Mouse (Mus musculus): ENCODE data around the gene Ddx46. TPM values are rescaled to one million over a fixed set of nuclear protein-coding genes. Genes with fewer than 3 reads are reported as not detected.
"Not testable (repeated sequence)": the region's sequence is repeated elsewhere in the genome, so short reads cannot be mapped to it uniquely, and the experiment has no call there.

The Ddx46 gene
- polyA plus RNA-seq, 1 experiment from 2014 or later: 22.0 TPM

- Histone ChIP-seq H3K36me3 (peaks cover 57% of the 10 kb centered on the region), H3K4me3 (replicated peaks) (no peak overlapping the region), H3K4me1 (peaks cover 9% of the 10 kb centered on the region), H3K9ac (replicated peaks) (no peak overlapping the region), H3K27ac (replicated peaks) (no peak overlapping the region), H3K27me3 (replicated peaks) (no peaks in the 10 kb centered on the region), H3K4me2 (no peak overlapping the region), H3K9me3 (replicated peaks) (no peaks in the 10 kb centered on the region)
- ATAC-seq (ENCODE audit: low FRiP score): no peak
- WGBS: 86% methylated on average over 10 of the region's 10 CpGs
Observed at GRCm38 (mm10) chr13:55606899-55607623, 27.8 kb upstream of the Ddx46 start.

GRCm38 (mm10) chr13:55607624-55608006 lies 27.2 kb upstream of the Ddx46 start:
- Histone ChIP-seq H3K4me2 (no peak overlapping the region), H3K4me1 (0 out of 2 replicates have a peak, but pooled peaks cover 4% of the 10 kb centered on the region), H3K36me3 (peaks cover 60% of the 10 kb centered on the region), H3K27me3 (replicated peaks) (no peaks in the 10 kb centered on the region), H3K9me3 (replicated peaks) (no peaks in the 10 kb centered on the region), H3K4me3 (replicated peaks) (no peak overlapping the region), H3K27ac (replicated peaks) (no peak overlapping the region), H3K9ac (replicated peaks) (no peak overlapping the region)
- ATAC-seq (ENCODE audit: low FRiP score): no peak
- 90% methylated on average over 2 of the region's 2 CpGs for WGBS

DNA sequence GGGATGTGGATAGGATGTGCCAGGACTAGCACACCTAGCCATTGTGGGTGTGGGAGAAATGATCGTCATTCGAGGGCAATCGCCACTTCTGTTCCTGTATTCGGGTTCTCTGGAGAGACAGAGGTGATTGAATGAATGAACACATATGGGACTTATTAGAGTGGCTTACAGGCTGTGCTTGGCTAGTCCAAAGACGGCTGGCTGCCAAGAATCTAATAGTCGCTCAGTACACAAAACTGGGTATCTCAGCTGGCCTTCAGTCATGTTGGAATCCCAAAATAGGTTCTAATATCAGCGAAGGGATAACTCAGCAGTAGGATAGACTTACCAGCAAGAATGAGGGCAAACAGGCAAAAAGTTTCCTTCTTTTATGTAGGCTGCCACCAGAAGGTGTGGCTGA lies 22.8 kb upstream of the Ddx46 start:
- Histone ChIP-seq H3K27me3 (replicated peaks) (no peaks in the 10 kb centered on the region), H3K27ac (replicated peaks) (no peak overlapping the region), H3K4me3 (replicated peaks) (no peak overlapping the region), H3K36me3 (peaks cover 49% of the 10 kb centered on the region), H3K4me1 (no peaks in the 10 kb centered on the region), H3K4me2 (no peak overlapping the region), H3K9me3 (replicated peaks) (no peaks in the 10 kb centered on the region), H3K9ac (replicated peaks) (no peak overlapping the region)
- WGBS: 93% methylated on average over 7 of the region's 7 CpGs
- ATAC-seq (ENCODE audit: low FRiP score): no peak

- 41% methylated on average over 5 of the region's 5 CpGs for WGBS
- no peak overlapping the region for H3K9ac ChIP-seq (replicated peaks)
- H3K4me3 ChIP-seq (replicated peaks): no peak overlapping the region
- ATAC-seq (ENCODE audit: low FRiP score): no peak
- no peaks in the 10 kb centered on the region for H3K4me1 ChIP-seq
- H3K27ac ChIP-seq (replicated peaks): no peak overlapping the region
- H3K9me3 ChIP-seq (replicated peaks): no peaks in the 10 kb centered on the region
- H3K4me2 ChIP-seq: no peak overlapping the region
- H3K36me3 ChIP-seq: peaks cover 36% of the 10 kb centered on the region
- H3K27me3 ChIP-seq (replicated peaks): no peaks in the 10 kb centered on the region
Observed at GRCm38 (mm10) chr13:55613471-55613870, 21.4 kb upstream of the Ddx46 start.

- Histone ChIP-seq H3K4me2 (no peak overlapping the region), H3K9ac (replicated peaks) (no peak overlapping the region), H3K4me3 (replicated peaks) (no peak overlapping the region), H3K36me3 (peaks cover 5% of the 10 kb centered on the region; the same call in 1 of the 2 replicates), H3K9me3 (replicated peaks) (no peaks in the 10 kb centered on the region), H3K27me3 (replicated peaks) (no peaks in the 10 kb centered on the region), H3K27ac (replicated peaks) (no peak overlapping the region), H3K4me1 (peaks cover 15% of the 10 kb centered on the region)
- ATAC-seq (ENCODE audit: low FRiP score): no peak
- WGBS: 92% methylated on average over 4 of the region's 4 CpGs
Observed at GRCm38 (mm10) chr13:55619328-55619727, 15.5 kb upstream of the Ddx46 start.

GRCm38 (mm10) chr13:55620275-55620674 lies 14.6 kb upstream of the Ddx46 start:
- Histone ChIP-seq H3K27ac (replicated peaks) (no peak overlapping the region), H3K9ac (replicated peaks) (no peak overlapping the region), H3K4me3 (replicated peaks) (no peak overlapping the region), H3K36me3 (no peaks in the 10 kb centered on the region), H3K4me1 (peaks cover 25% of the 10 kb centered on the region), H3K27me3 (replicated peaks) (no peaks in the 10 kb centered on the region), H3K9me3 (replicated peaks) (no peaks in the 10 kb centered on the region), H3K4me2 (no peak overlapping the region)
- 82% methylated on average over 2 of the region's 2 CpGs for WGBS
- ATAC-seq (ENCODE audit: low FRiP score): no peak

DNA sequence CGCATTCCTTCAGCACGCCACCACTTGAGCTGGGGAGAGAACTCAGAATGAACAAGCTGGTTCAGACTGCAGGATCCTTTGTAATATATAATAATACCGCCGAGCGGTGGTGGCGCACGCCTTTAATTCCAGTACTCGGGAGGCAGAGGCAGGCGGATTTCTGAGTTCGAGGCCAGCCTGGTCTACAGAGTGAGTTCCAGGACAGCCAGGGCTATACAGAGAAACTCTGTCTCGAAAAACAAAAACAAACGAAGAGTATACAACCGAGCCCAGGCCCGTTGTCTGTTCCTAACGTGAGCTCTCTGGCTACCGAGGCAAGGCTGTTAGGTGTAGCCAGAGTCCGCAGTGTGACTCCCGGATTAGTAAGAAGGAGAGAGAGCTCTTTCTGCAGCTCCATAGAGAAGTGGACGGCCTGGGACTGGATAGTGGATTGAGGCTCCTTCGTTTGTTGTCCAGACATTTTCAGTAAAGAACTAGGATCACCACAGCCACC lies 12.6 kb upstream of the Ddx46 start:
- not testable (repeated sequence) for H3K36me3 ChIP-seq; H3K27me3 ChIP-seq (replicated peaks); H3K9me3 ChIP-seq (replicated peaks); ATAC-seq (ENCODE audit: low FRiP score)
- peak overlapping the region; percentile 78 for H3K9ac ChIP-seq (replicated peaks)
- H3K4me3 ChIP-seq (replicated peaks): peak overlapping the region; percentile 80
- WGBS: 29% methylated on average over 20 of the region's 20 CpGs
- peak overlapping the region; percentile 78 for H3K4me2 ChIP-seq
- H3K4me1 ChIP-seq: peaks cover 36% of the 10 kb centered on the region
- peak overlapping the region; percentile 97 for H3K27ac ChIP-seq (replicated peaks)

DNA sequence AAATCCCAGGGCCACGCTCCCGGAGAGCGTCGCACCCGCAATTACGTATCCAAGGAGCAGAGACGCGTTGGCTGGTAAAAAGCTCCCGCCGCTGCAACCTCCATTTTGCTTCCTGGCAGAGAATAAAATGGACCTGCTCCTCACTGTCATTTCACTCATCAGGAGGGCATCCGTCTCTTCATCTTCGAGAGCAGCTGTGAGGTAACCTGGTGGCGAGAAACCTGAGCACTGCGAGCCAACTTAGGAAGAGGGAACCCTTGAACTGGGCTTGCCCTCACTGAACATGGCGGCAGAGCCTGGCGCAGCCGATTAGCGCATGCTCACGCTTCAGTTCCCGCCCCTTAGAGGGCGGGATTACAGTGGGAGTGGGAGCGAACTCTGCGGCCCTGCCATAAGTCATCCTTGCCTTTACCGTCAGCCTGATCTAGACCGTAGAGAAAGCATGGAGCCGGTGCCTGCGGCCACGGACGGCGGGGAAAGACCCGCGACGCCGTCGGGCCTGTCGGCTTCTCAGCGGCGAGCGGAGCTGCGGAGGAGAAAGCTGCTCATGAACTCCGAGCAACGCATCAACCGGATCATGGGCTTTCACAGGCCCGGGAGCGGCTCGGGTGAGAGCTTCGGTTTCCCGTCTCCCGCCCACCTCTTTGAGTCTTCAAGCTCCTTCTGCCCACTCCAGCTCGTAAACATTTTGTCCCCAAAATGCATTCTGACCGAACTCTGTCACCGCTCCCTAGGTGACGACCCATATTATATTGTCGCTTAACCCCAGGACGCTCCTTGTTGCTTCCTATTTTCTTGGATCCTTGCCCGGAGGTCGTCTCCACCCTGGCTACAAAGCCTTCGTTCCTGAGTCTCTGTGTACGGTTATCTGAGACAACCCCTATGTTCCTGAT lies 11.9 kb upstream of the Ddx46 start, which contains the start of gene Caml:
Gene Caml (plus strand): TSS at position 357 of the 893 bp plus-strand sequence.
- Histone ChIP-seq H3K36me3 (0 out of 2 replicates have a peak, but pooled peaks cover 8% of the 10 kb centered on the region), H3K27me3 (replicated peaks) (no peaks in the 10 kb centered on the region), H3K4me3 (replicated peaks) (peak within 1 kb of the TSS; percentile 80), H3K4me2 (peak within 1 kb of the TSS; percentile 78), H3K9me3 (replicated peaks) (no peaks in the 10 kb centered on the region), H3K4me1 (peaks cover 36% of the 10 kb centered on the region), H3K27ac (replicated peaks) (peak within 1 kb of the TSS; percentile 97), H3K9ac (replicated peaks) (peak within 1 kb of the TSS; percentile 78)
- ATAC-seq (ENCODE audit: low FRiP score): peak; percentile 98
- under 1% methylated on average over 59 of the region's 59 CpGs for WGBS

DNA sequence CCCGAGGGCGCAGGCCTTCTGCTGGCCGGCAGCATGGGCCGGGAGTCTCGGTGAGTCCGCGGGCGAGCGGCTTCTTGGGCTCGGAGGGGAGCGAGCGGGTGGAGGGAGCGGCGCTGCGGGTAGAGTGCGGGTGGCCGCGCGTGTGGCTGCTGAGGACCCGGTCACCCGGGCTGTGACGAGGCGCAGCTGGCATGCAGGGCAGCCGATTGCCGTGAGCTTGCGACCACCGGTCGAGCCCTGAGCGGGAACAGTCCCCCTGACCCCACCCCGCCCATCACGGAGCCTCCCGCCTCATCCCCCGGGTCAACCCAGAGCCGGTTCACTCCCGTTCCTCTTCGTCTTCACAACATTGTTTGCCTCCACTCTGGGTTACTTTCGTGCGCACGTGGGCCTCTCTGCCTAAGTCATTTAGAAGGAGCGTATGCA lies 332 bp downstream of the Ddx46 start:
- H3K27me3 ChIP-seq (replicated peaks): no peaks in the 10 kb centered on the region
- peak overlapping the region; percentile 80 for H3K4me2 ChIP-seq
- H3K9me3 ChIP-seq (replicated peaks): no peaks in the 10 kb centered on the region
- H3K27ac ChIP-seq (replicated peaks): peak overlapping the region; percentile 76
- ATAC-seq (ENCODE audit: low FRiP score): peak; percentile 65
- peaks cover 19% of the 10 kb centered on the region for H3K4me1 ChIP-seq
- H3K4me3 ChIP-seq (replicated peaks): peak overlapping the region; percentile 98
- peaks cover 56% of the 10 kb centered on the region for H3K36me3 ChIP-seq
- peak overlapping the region; percentile 91 for H3K9ac ChIP-seq (replicated peaks)
- under 1% methylated on average over 37 of the region's 40 CpGs for WGBS

GRCm38 (mm10) chr13:55636185-55636983 lies 1.6 kb downstream of the Ddx46 start:
- no peak overlapping the region for H3K9ac ChIP-seq (replicated peaks)
- 95% methylated on average over 14 of the region's 14 CpGs for WGBS
- ATAC-seq (ENCODE audit: low FRiP score): no peak

GRCm38 (mm10) chr13:55640480-55640879 lies 5.7 kb downstream of the Ddx46 start:
- WGBS: 56% methylated on average over 8 of the region's 8 CpGs
- H3K36me3 ChIP-seq: peaks cover 47% of the 10 kb centered on the region

More at GRCm38 (mm10) chr13:55636185-55636983, 1.6 kb downstream of the Ddx46 start:
- no peak overlapping the region for H3K27ac ChIP-seq (replicated peaks)
- H3K36me3 ChIP-seq: peaks cover 54% of the 10 kb centered on the region
- H3K9me3 ChIP-seq (replicated peaks): no peaks in the 10 kb centered on the region
- H3K4me1 ChIP-seq: peaks cover 19% of the 10 kb centered on the region
- H3K4me3 ChIP-seq (replicated peaks): no peak overlapping the region; the same call in 1 of the 2 replicates
- H3K4me2 ChIP-seq: peak overlapping the region; percentile 80
- H3K27me3 ChIP-seq (replicated peaks): no peaks in the 10 kb centered on the region

More at GRCm38 (mm10) chr13:55640480-55640879, 5.7 kb downstream of the Ddx46 start:
- peaks cover 15% of the 10 kb centered on the region for H3K4me1 ChIP-seq
- H3K4me2 ChIP-seq; H3K27me3 ChIP-seq (replicated peaks); ATAC-seq (ENCODE audit: low FRiP score); H3K4me3 ChIP-seq (replicated peaks); H3K27ac ChIP-seq (replicated peaks); H3K9me3 ChIP-seq (replicated peaks); H3K9ac ChIP-seq (replicated peaks): not testable (repeated sequence)
